In genomic region chr5:134963546-134963945, GRCm38 (mm10) we compare ENCODE assay signal across 13 mouse cellular contexts. TPM values are rescaled to one million over a fixed set of nuclear protein-coding genes. Genes with fewer than 3 reads are reported as not detected.
DNase-seq lines count a peak whose midpoint lies in the region; ATAC-seq and TF ChIP-seq lines count a peak whose summit lies in the region.
"Had no signal": no experiment of that assay in that cellular context is flagged by ENCODE, and none has a peak within 500 bp of the region (broad histone marks: within the 10 kb centered on the region; RNA-seq: fewer than 3 reads in every experiment).

No protein-coding gene starts in this region.

- ATAC-seq in stomach, postnatal 0 days (ENCODE audit: low FRiP score, low TSS enrichment) = no peak
- ATAC-seq: hindbrain, embryonic 16.5 days had no signal

- no peak overlapping the region for H3K4me3 ChIP-seq in stomach, postnatal 0 days (ENCODE audit: low read depth, low read length)

- H3K4me1 ChIP-seq in stomach, postnatal 0 days (replicated peaks; ENCODE audit: control insufficient read depth, insufficient read depth) = no peaks in the 10 kb centered on the region

- TF ChIP-seq EP300 in stomach, postnatal 0 days (optimal IDR thresholded peaks at IDR 0.05) = no peak

- H3K27ac ChIP-seq in stomach, postnatal 0 days (replicated peaks) = no peak overlapping the region

- TF ChIP-seq CTCF in stomach, postnatal 0 days (IDR thresholded peaks at IDR 0.05; ENCODE audit: low read depth) = peak; percentile 36

- 26% methylated on average over 5 of the region's 5 CpGs for WGBS in stomach, postnatal 0 days

- no peaks in the 10 kb centered on the region for H3K9me3 ChIP-seq in stomach, postnatal 0 days (ENCODE audit: control insufficient read depth, low read length)

- H3K9ac ChIP-seq in stomach, postnatal 0 days (ENCODE audit: low read length) = no peak overlapping the region

- no peaks in the 10 kb centered on the region for H3K27me3 ChIP-seq in stomach, postnatal 0 days (ENCODE audit: control insufficient read depth, insufficient read depth, low read length)

- no peaks in the 10 kb centered on the region for H3K36me3 ChIP-seq in stomach, postnatal 0 days (ENCODE audit: control insufficient read depth, insufficient read depth, low read length)

- no peak overlapping the region for H3K4me2 ChIP-seq in stomach, postnatal 0 days (replicated peaks; ENCODE audit: low read depth)

- intact Hi-C loops in left cerebral cortex, postnatal 14 days (cut with DNase I) = no loop called here

- peak; percentile 40 for DNase-seq in embryo, embryonic 11 days
- DNase-seq in embryo, embryonic 9.5 days (ENCODE audit: extremely low spot score) = no peak
- DNase-seq in left cerebral cortex, postnatal 14 days (ENCODE audit: low spot score in 2 of 2) = peak; percentile 11 to 20
- no peak for DNase-seq in left cerebral cortex, adult 18-20 months (ENCODE audit: low spot score in 2 of 2)
- DNase-seq in heart, adult 9 months (ENCODE audit: low spot score in 2 of 2) = peak; percentile 45 to 48
- peak; percentile 50 for DNase-seq in stomach, postnatal 0 days (ENCODE audit: low spot score)
- no peak for DNase-seq in adrenal gland, adult (ENCODE audit: inconsistent age in 2 of 2, low spot score in 1 of 2)
- DNase-seq in adrenal gland, postnatal 4 days (ENCODE audit: low spot score in 2 of 2) = no peak
- DNase-seq: adrenal gland, adult 8-10 months; cerebellum, adult 9-10 months; gastrocnemius, postnatal 10 days had no signal

RNA-seq across cellular contexts. Expression of gene Cldn4, which starts 16.8 kb away (rescaled TPM):
- not detected for total RNA-seq in left cerebral cortex, postnatal 14 days (2021)
- total RNA-seq in left cerebral cortex, adult 18-20 months (2021) = not detected
- polyA plus RNA-seq in stomach, postnatal 0 days (2015; fragmentation: Nextera tagmentation; extraction: Ambion mirVana) = 43.8 and 51.6 TPM in 2 replicates
- 1 to 10 TPM in 1 of 2 experiments, under 1 TPM in 1; 0.23 to 7.8 TPM for total RNA-seq in adrenal gland, postnatal 4 days (2021)
- total RNA-seq: adrenal gland, adult 8-10 months; gastrocnemius, postnatal 10 days; left cerebral cortex, postnatal 10 days had no signal
- polyA plus RNA-seq: hindbrain, embryonic 16.5 days had no signal

RNA-seq across cellular contexts. Expression of gene Cldn3, which starts 22.5 kb away (rescaled TPM):
- 1 to 10 TPM in 1 of 2 experiments, under 1 TPM in 1; 0.37 to 1.7 TPM for total RNA-seq in left cerebral cortex, postnatal 14 days (2021)
- total RNA-seq in left cerebral cortex, adult 18-20 months (2021) = under 1 TPM in 1 of 2 experiments, not detected in 1; 0.49 TPM
- polyA plus RNA-seq in stomach, postnatal 0 days (2015; fragmentation: Nextera tagmentation; extraction: Ambion mirVana) = 15.4 and 16.2 TPM in 2 replicates
- total RNA-seq in adrenal gland, postnatal 4 days (2021) = 1 to 10 TPM; 8.6 to 9.4 TPM
- total RNA-seq: gastrocnemius, postnatal 10 days had no signal

RNA-seq across cellular contexts. Expression of gene Mettl27, which starts 31.4 kb away (rescaled TPM):
- 1 to 10 TPM; 7.3 TPM for total RNA-seq in left cerebral cortex, postnatal 14 days (2021)
- total RNA-seq in left cerebral cortex, adult 18-20 months (2021) = 1 to 10 TPM; 7.4 to 9.7 TPM
- 9.4 and 10.2 TPM in 2 replicates for polyA plus RNA-seq in stomach, postnatal 0 days (2015; fragmentation: Nextera tagmentation; extraction: Ambion mirVana)
- 10 to 100 TPM; 33.0 to 36.3 TPM for total RNA-seq in adrenal gland, postnatal 4 days (2021)

RNA-seq across cellular contexts. Expression of gene Abhd11, which starts 45.4 kb away (rescaled TPM):
- total RNA-seq in left cerebral cortex, postnatal 14 days (2021) = 10 to 100 TPM; 41.2 to 42.0 TPM
- total RNA-seq in left cerebral cortex, adult 18-20 months (2021) = 10 to 100 TPM; 34.3 to 38.1 TPM
- polyA plus RNA-seq in stomach, postnatal 0 days (2015; fragmentation: Nextera tagmentation; extraction: Ambion mirVana) = 56.5 and 64.0 TPM in 2 replicates
- 10 to 100 TPM; 54.9 to 55.5 TPM for total RNA-seq in adrenal gland, postnatal 4 days (2021)

RNA-seq across cellular contexts. Expression of gene Cldn13, which starts 48.2 kb away (rescaled TPM):
- not detected for total RNA-seq in left cerebral cortex, postnatal 14 days (2021)
- not detected for total RNA-seq in left cerebral cortex, adult 18-20 months (2021)
- 0.24 and 0.29 TPM in 2 replicates for polyA plus RNA-seq in stomach, postnatal 0 days (2015; fragmentation: Nextera tagmentation; extraction: Ambion mirVana)
- total RNA-seq in adrenal gland, postnatal 4 days (2021) = 1 to 10 TPM; 2.8 to 6.6 TPM
- total RNA-seq: adrenal gland, adult 8-10 months; left cerebral cortex, postnatal 10 days had no signal
- polyA plus RNA-seq: hindbrain, embryonic 16.5 days had no signal

Comparison
In these comparisons a context has a peak if more than half of its experiments do, and no peak if none do; other contexts are left out.
1. DNase-seq: peak in embryo, embryonic 11 days (single experiment), left cerebral cortex, postnatal 14 days (2 of 2), heart, adult 9 months (2 of 2) and stomach, postnatal 0 days (single experiment); none in embryo, embryonic 9.5 days (single experiment), left cerebral cortex, adult 18-20 months (0 of 2), adrenal gland, adult (0 of 2) and adrenal gland, postnatal 4 days (0 of 2).